Mouse (Mus musculus) embryonic facial prominence, embryonic 11.5 days (tissue): Measurements from ENCODE around the gene Strn. TPM values are rescaled to one million over a fixed set of nuclear protein-coding genes. Genes with fewer than 3 reads are reported as not detected.

Experiments
- ATAC-seq: fragments of 200-750 bp; cut with Nextera tagmentation; replicated peaks from 2 replicates; pipeline ENCODE4 v1.8.0; 2017; ENCODE audit warnings: low read depth; ENCODE audit not compliant: insufficient number of reproducible peaks, low FRiP score, low TSS enrichment
- DNase-seq: peaks from one replicate; pipeline ENCODE4 v3.0.0-alpha.2; 2015; ENCODE audit warnings: low spot score
- H3K27ac ChIP-seq: fragments of 300-500 bp; sonication (generic); replicated peaks from 2 replicates; pipeline ENCODE4 v1.5.1; 2014; ENCODE audit warnings: mild to moderate bottlenecking, low read depth, low read length, control low read depth
- H3K27me3 ChIP-seq: fragments of 300-500 bp; sonication (generic); 2 replicates; pipeline ENCODE4 v1.6.1; 2014; ENCODE audit warnings: mild to moderate bottlenecking, low read length, moderate library complexity, mixed read lengths; ENCODE audit not compliant: control insufficient read depth, insufficient read depth
- H3K36me3 ChIP-seq: fragments of 300-500 bp; sonication (generic); replicated peaks from 2 replicates; pipeline ENCODE4 v1.6.1; 2014; ENCODE audit warnings: low read depth, mild to moderate bottlenecking, low read length, moderate library complexity, mixed read lengths; ENCODE audit not compliant: control insufficient read depth, insufficient read depth
- H3K4me1 ChIP-seq: fragments of 300-500 bp; sonication (generic); 2 replicates; pipeline ENCODE4 v1.6.1; 2014; ENCODE audit warnings: low read length, mixed read lengths; ENCODE audit not compliant: control insufficient read depth, insufficient read depth
- H3K4me2 ChIP-seq: fragments of 300-500 bp; sonication (generic); 2 replicates; pipeline ENCODE4 v1.6.1; 2014; ENCODE audit warnings: low read depth, mild to moderate bottlenecking, control low read depth, low read length, moderate library complexity
- H3K4me3 ChIP-seq: fragments of 300-500 bp; sonication (generic); 2 replicates; pipeline ENCODE4 v1.5.1; 2014; ENCODE audit warnings: low read depth, low read length, control low read depth
- H3K9ac ChIP-seq: fragments of 300-500 bp; sonication (generic); replicated peaks from 2 replicates; pipeline ENCODE4 v1.6.1; 2014; ENCODE audit warnings: mild to moderate bottlenecking, control low read depth, low read length
- H3K9me3 ChIP-seq: fragments of 300-500 bp; sonication (generic); replicated peaks from 2 replicates; pipeline ENCODE4 v1.6.1; 2016; ENCODE audit warnings: mild to moderate bottlenecking, low read length, inconsistent platforms, mixed read lengths; ENCODE audit not compliant: control insufficient read depth
- WGBS: fragments of 180-500 bp; shearing (Covaris S2); extraction: QIAGEN DNeasy Blood & Tissue Kit; methylation state at CpG from one replicate; pipeline ENCODE4 v1.1.7; 2014; 5-methylcytosine and 5-hydroxymethylcytosine counted together
- polyA plus RNA-seq: library from polyadenylated mRNA; unstranded; fragments of >200 nt; fragmentation: Nextera tagmentation; extraction: Ambion mirVana; gene quantifications from 2 replicates; pipeline ENCODE4 v1.2.1, GENCODE M21; 2014

Strn gene
- polyA plus RNA-seq, 1 experiment from 2014 or later = 5.8 TPM

GRCm38 (mm10) chr17:78679503-78679902, 57.5 kb downstream of the Strn start:
- DNase-seq (no peak), ATAC-seq (no peak)
- Histone ChIP-seq H3K4me1 (no peaks in the 10 kb centered on the region), H3K36me3 (no peaks in the 10 kb centered on the region), H3K9me3 (no peaks in the 10 kb centered on the region), H3K9ac (no peak overlapping the region), H3K4me2 (no peak overlapping the region), H3K27me3 (no peaks in the 10 kb centered on the region), H3K27ac (no peak overlapping the region), H3K4me3 (no peak overlapping the region)
- 87% methylated on average over 11 of the region's 11 CpGs for WGBS

- H3K9ac ChIP-seq = no peak overlapping the region
- no peak overlapping the region for H3K4me3 ChIP-seq
- H3K36me3 ChIP-seq = no peaks in the 10 kb centered on the region
- no peak overlapping the region for H3K27ac ChIP-seq
- H3K9me3 ChIP-seq = no peaks in the 10 kb centered on the region
- H3K27me3 ChIP-seq = no peaks in the 10 kb centered on the region
- H3K4me1 ChIP-seq = no peaks in the 10 kb centered on the region
- 91% methylated on average over 11 of the region's 11 CpGs for WGBS
- no peak overlapping the region for H3K4me2 ChIP-seq
- ATAC-seq = no peak
- DNase-seq = no peak
Measured at GRCm38 (mm10) chr17:78676813-78677212, 60.2 kb downstream of the Strn start.

GRCm38 (mm10) chr17:78664962-78665545, 71.9 kb downstream of the Strn start:
- H3K27ac ChIP-seq = no peak overlapping the region
- H3K36me3 ChIP-seq = peaks cover under 1% of the 10 kb centered on the region
- H3K4me1 ChIP-seq = no peaks in the 10 kb centered on the region
- H3K27me3 ChIP-seq = no peaks in the 10 kb centered on the region
- H3K9ac ChIP-seq = no peak overlapping the region
- H3K4me3 ChIP-seq = no peak overlapping the region
- no peak overlapping the region for H3K4me2 ChIP-seq
- H3K9me3 ChIP-seq = no peaks in the 10 kb centered on the region
- no peak for ATAC-seq
- 69% methylated on average over 9 of the region's 9 CpGs for WGBS
- DNase-seq = no peak

GRCm38 (mm10) chr17:78654841-78655240, 82.2 kb downstream of the Strn start:
- no peak overlapping the region for H3K4me2 ChIP-seq
- no peak overlapping the region for H3K4me3 ChIP-seq
- ATAC-seq (no peak), DNase-seq (no peak)
- 77% methylated on average over 10 of the region's 10 CpGs for WGBS
- no peaks in the 10 kb centered on the region for H3K4me1 ChIP-seq
- no peak overlapping the region for H3K9ac ChIP-seq
- no peaks in the 10 kb centered on the region for H3K9me3 ChIP-seq
- no peak overlapping the region for H3K27ac ChIP-seq
- H3K36me3 ChIP-seq = peaks cover 2% of the 10 kb centered on the region
- no peaks in the 10 kb centered on the region for H3K27me3 ChIP-seq

- no peaks in the 10 kb centered on the region for H3K9me3 ChIP-seq
- H3K36me3 ChIP-seq = no peaks in the 10 kb centered on the region
- no peak; the same call in 1 of the 2 replicates for ATAC-seq
- H3K4me1 ChIP-seq = no peaks in the 10 kb centered on the region
- H3K9ac ChIP-seq = no peak overlapping the region
- H3K4me3 ChIP-seq = no peak overlapping the region
- DNase-seq = no peak
- no peaks in the 10 kb centered on the region for H3K27me3 ChIP-seq
- 86% methylated on average over 17 of the region's 17 CpGs for WGBS
- H3K27ac ChIP-seq = no peak overlapping the region
- no peak overlapping the region for H3K4me2 ChIP-seq
Measured at GRCm38 (mm10) chr17:78643853-78644475, 93.0 kb downstream of the Strn start.

- H3K4me3 ChIP-seq = no peak overlapping the region
- 90% methylated on average over 4 of the region's 4 CpGs for WGBS
- H3K4me2 ChIP-seq = no peak overlapping the region
- no peak overlapping the region for H3K9ac ChIP-seq
- H3K4me1 ChIP-seq = no peaks in the 10 kb centered on the region
- no peaks in the 10 kb centered on the region for H3K36me3 ChIP-seq
- H3K27me3 ChIP-seq = no peaks in the 10 kb centered on the region
- no peak for ATAC-seq
- H3K27ac ChIP-seq = no peak overlapping the region
- no peaks in the 10 kb centered on the region for H3K9me3 ChIP-seq
- DNase-seq = no peak
Measured at GRCm38 (mm10) chr17:78642259-78642658, 94.7 kb downstream of the Strn start.

GRCm38 (mm10) chr17:78640387-78640786, 96.6 kb downstream of the Strn start:
- 91% methylated on average over 3 of the region's 3 CpGs for WGBS
- no peaks in the 10 kb centered on the region for H3K4me1 ChIP-seq
- ATAC-seq (no peak), DNase-seq (no peak)
- no peak overlapping the region for H3K27ac ChIP-seq
- H3K27me3 ChIP-seq = no peaks in the 10 kb centered on the region
- no peaks in the 10 kb centered on the region for H3K9me3 ChIP-seq
- H3K4me2 ChIP-seq = no peak overlapping the region
- H3K9ac ChIP-seq = no peak overlapping the region
- H3K36me3 ChIP-seq = no peaks in the 10 kb centered on the region
- no peak overlapping the region for H3K4me3 ChIP-seq

- Histone ChIP-seq H3K9ac (no peak overlapping the region), H3K27me3 (no peaks in the 10 kb centered on the region), H3K9me3 (no peaks in the 10 kb centered on the region), H3K27ac (no peak overlapping the region), H3K36me3 (no peaks in the 10 kb centered on the region), H3K4me1 (no peaks in the 10 kb centered on the region), H3K4me2 (no peak overlapping the region), H3K4me3 (no peak overlapping the region)
- 76% methylated on average over 6 of the region's 6 CpGs for WGBS
- ATAC-seq (no peak), DNase-seq (no peak)
Measured at GRCm38 (mm10) chr17:78639099-78639498, 97.9 kb downstream of the Strn start.
